Mouse (Mus musculus): Measurements from ENCODE around the gene Rbbp6.

GRCm38 (mm10) chr7:123025123-123025522, 59.6 kb downstream of the Rbbp6 start:
- TF ChIP-seq CTCF (IDR thresholded peaks at IDR 0.05; ENCODE audit: control insufficient read depth, insufficient read depth, low read length) (no peak), POLR2A (IDR thresholded peaks at IDR 0.05; ENCODE audit: borderline replicate concordance, control insufficient read depth, low read depth, low read length) (no peak)
